Mouse (Mus musculus) forebrain, embryonic 10.5 days (tissue): ENCODE measurements around the gene Plcb1. TPM values are rescaled to one million over a fixed set of nuclear protein-coding genes. Genes with fewer than 3 reads are reported as not detected.

ENCODE experiments used
- DNase-seq: peaks from one replicate; pipeline ENCODE4 v3.0.0-alpha.2; 2017; ENCODE audit warnings: low spot score; ENCODE audit errors: extremely low spot score
- H3K27ac ChIP-seq: fragments of 300-500 bp; sonication (generic); 2 replicates; pipeline ENCODE4 v1.5.1; 2016; ENCODE audit warnings: mild to moderate bottlenecking
- H3K27me3 ChIP-seq: fragments of 300-500 bp; sonication (generic); 2 replicates; pipeline ENCODE4 v1.6.1; 2016; ENCODE audit warnings: mild to moderate bottlenecking; ENCODE audit not compliant: poor library complexity, severe bottlenecking
- H3K36me3 ChIP-seq: fragments of 300-500 bp; sonication (generic); replicated peaks from 2 replicates; pipeline ENCODE4 v1.6.1; 2016; ENCODE audit warnings: mild to moderate bottlenecking, moderate library complexity
- H3K4me1 ChIP-seq: fragments of 300-500 bp; sonication (generic); 2 replicates; pipeline ENCODE4 v1.6.1; 2016
- H3K4me3 ChIP-seq: fragments of 300-500 bp; sonication (generic); 2 replicates; pipeline ENCODE4 v1.5.1; 2016; ENCODE audit warnings: mild to moderate bottlenecking, moderate library complexity
- H3K9me3 ChIP-seq: fragments of 300-500 bp; sonication (generic); 2 replicates; pipeline ENCODE4 v1.6.1; 2016; ENCODE audit warnings: mild to moderate bottlenecking, moderate library complexity
- WGBS: fragments of 180-500 bp; shearing (Covaris S2); methylation state at CpG from one replicate; pipeline ENCODE4 v1.1.7; 2016; 5-methylcytosine and 5-hydroxymethylcytosine counted together
- polyA plus RNA-seq: library from polyadenylated mRNA; unstranded; fragments of >200 nt; fragmentation: Nextera tagmentation; extraction: Ambion mirVana; gene quantifications from 2 replicates; pipeline ENCODE4 v1.2.1, GENCODE M21; 2016

Plcb1 gene
- polyA plus RNA-seq, 1 experiment from 2014 or later = 4.2 TPM

DNA sequence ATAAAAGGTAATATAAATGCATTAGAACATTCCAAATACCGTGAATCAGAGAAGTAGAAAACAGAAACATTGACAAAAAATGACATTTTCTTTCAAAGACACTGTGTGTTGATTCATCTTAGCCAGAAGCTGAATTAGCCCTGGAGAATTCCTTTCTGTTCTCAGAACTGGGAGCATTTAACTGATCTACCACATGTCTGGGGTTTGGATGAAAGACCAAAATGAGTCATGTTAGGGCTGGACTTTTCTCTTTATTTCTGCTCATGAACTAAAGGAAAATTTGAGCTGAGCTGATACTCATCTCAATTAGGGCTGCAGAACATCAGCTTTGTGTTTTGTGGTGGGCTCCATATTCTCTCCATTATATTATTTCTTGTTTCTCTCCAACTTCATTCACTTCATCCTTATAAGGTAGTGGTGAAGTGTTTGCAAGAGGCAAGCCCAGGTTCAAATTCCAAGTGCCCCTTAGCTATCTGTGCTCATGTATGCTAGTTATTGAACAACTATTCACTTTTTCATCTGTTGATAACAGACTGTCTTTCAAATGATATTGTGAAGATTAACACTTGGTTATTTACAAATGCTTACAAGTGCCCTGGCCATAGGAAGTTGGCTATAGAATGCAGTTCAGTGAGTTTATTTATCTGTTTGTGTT is 456.9 kb downstream of the Plcb1 start:
- no peak overlapping the region for H3K27ac ChIP-seq
- H3K9me3 ChIP-seq = no peaks in the 10 kb centered on the region
- H3K4me3 ChIP-seq = no peak overlapping the region
- no peak for DNase-seq
- no peaks in the 10 kb centered on the region for H3K36me3 ChIP-seq
- H3K27me3 ChIP-seq = no peaks in the 10 kb centered on the region
- WGBS = 96% methylated on average over 1 of the region's 1 CpGs
- H3K4me1 ChIP-seq = no peaks in the 10 kb centered on the region

DNA sequence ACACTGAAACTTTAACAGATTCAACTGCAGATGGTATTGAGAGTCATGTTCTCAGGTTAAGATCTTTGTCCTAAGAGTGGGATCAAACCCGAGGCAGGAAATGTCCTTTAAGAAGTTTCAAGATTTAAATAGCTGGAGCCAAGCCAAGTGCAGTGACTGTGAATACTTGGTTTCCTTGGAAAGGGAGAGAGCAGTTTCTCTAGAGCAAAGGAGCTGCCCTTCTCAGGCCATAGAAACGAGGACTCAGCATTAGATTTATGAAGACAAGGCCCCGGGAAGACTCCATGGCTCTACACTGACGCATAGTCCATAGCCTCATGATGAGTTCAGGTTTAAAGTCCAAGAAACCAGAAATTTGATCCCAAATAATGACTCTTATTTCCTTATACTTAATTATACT is 457.9 kb downstream of the Plcb1 start:
- DNase-seq = no peak
- Histone ChIP-seq H3K4me1 (no peaks in the 10 kb centered on the region), H3K36me3 (no peaks in the 10 kb centered on the region), H3K27ac (no peak overlapping the region), H3K27me3 (no peaks in the 10 kb centered on the region), H3K9me3 (no peaks in the 10 kb centered on the region), H3K4me3 (no peak overlapping the region)
- 91% methylated on average over 4 of the region's 4 CpGs for WGBS

DNA sequence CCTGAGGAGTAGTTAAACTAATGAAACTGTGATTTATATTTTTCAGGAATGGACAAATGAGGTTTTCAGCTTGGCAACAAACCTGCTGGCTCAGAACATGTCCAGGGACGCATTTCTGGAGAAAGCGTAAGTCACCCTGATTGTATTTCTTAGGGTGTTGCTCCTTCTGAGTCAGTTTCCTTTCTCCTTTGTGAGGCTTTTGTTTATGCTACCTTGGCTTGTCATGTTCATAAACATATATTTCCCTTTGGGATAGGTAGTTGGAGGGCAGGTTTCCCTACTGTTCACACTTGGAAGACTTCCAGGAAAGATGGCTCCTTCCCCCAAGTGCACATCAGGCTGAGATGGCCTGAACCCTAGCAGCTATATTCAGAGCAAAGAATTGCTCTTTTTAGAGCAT is 464.1 kb downstream of the Plcb1 start:
- H3K27me3 ChIP-seq = no peaks in the 10 kb centered on the region
- 90% methylated on average over 2 of the region's 2 CpGs for WGBS
- DNase-seq = no peak
- H3K27ac ChIP-seq = no peak overlapping the region
- no peaks in the 10 kb centered on the region for H3K9me3 ChIP-seq
- H3K4me3 ChIP-seq = no peak overlapping the region
- H3K4me1 ChIP-seq = no peaks in the 10 kb centered on the region
- H3K36me3 ChIP-seq = no peaks in the 10 kb centered on the region

DNA sequence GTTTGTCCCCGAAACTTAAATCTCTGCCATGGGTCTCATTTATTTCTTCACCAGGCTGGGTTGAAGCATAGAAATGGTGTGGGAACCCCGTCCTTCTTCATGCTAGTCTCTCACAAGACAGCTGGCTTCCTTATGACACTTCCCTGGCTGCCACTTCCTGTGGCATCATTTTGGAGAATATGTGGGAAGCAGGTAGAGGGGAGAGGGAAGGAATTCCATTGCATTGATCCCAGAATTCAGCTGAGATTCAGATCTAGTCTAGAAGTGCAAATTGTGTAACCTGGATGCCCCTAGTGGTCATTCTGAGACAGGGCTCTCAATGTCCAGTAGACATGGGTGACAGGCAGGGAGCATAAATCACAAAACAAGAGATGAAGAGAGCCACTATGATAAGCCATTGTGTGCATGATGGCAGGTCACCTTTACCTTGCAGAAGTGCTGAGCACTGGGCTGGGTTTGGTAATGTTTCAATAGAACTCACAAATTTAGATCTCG is 466.0 kb downstream of the Plcb1 start:
- Histone ChIP-seq H3K27ac (no peak overlapping the region), H3K4me1 (no peaks in the 10 kb centered on the region), H3K9me3 (no peaks in the 10 kb centered on the region), H3K27me3 (no peaks in the 10 kb centered on the region), H3K4me3 (no peak overlapping the region), H3K36me3 (no peaks in the 10 kb centered on the region)
- DNase-seq = no peak
- 92% methylated on average over 3 of the region's 3 CpGs for WGBS

DNA sequence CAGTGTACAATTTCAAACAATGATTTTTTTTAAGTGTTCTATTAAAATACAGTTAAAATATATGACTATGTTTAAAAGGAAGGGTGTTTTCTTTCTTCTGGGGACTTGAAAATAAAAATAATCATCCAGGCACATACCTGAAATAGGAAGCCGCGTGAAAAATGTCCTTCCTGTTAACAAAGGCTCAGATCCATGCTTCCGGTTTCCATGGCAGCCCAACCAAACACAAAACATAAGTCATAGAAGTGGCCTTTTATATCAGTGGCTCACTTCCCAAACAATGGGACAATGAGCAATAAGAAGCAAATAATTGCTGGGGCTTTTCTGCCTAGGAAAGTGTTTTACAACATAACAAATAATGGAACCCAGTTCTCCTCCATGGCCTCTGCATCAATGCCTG is 473.3 kb downstream of the Plcb1 start:
- peak; percentile 18 for DNase-seq
- H3K27ac ChIP-seq = no peak overlapping the region
- no peaks in the 10 kb centered on the region for H3K9me3 ChIP-seq
- peaks cover 7% of the 10 kb centered on the region for H3K4me1 ChIP-seq
- H3K36me3 ChIP-seq = no peaks in the 10 kb centered on the region
- WGBS = 81% methylated on average over 3 of the region's 3 CpGs
- H3K27me3 ChIP-seq = no peaks in the 10 kb centered on the region
- no peak overlapping the region for H3K4me3 ChIP-seq

DNA sequence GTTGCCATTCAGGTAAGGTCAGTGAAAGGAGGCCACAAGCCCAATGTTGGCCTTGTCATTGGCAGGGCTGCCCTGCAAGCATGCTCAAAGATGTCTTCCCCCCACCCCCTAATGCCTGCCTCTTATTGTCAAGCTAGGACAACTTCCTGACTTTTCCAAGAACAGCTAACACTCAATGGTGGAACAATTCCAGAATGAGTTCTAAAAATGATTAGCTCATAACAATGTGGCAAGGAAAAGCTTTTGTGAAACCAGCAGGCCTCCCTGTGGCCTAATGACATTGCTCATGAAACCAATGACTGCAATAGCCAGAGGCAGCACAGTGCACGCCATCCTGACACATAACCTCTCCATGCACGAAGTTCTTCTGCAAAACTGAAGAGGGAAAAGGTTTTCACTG is 478.1 kb downstream of the Plcb1 start:
- Histone ChIP-seq H3K27ac (no peak overlapping the region), H3K9me3 (no peaks in the 10 kb centered on the region)
- WGBS = 88% methylated on average over 2 of the region's 2 CpGs

DNA sequence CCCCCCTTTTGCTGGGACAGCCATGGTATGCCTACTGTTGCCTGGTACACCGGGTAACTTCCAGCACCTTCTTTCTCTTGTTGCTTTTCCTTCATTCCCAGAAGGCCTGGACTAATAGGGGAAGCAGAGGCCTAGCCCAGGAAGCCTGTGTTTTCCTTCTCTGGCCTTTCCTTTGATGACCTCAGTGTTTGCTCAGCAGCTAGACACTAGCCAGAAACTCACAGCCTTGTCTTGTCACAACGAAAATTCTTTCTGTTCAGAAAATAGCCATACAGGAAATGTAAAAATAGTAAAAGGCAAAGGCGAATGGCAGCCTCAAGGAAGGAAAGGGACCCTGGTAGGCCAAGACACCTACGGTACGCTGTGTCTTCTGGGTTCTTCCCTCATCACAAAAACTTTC is 489.1 kb downstream of the Plcb1 start:
- H3K27ac ChIP-seq = no peak overlapping the region
- no peaks in the 10 kb centered on the region for H3K4me1 ChIP-seq
- DNase-seq = no peak
- H3K36me3 ChIP-seq = no peaks in the 10 kb centered on the region
- no peaks in the 10 kb centered on the region for H3K27me3 ChIP-seq
- H3K9me3 ChIP-seq = no peaks in the 10 kb centered on the region
- 83% methylated on average over 5 of the region's 5 CpGs for WGBS
- H3K4me3 ChIP-seq = no peak overlapping the region

More for the DNA sequence above, 478.1 kb downstream of the Plcb1 start:
- H3K36me3 ChIP-seq = no peaks in the 10 kb centered on the region
- H3K4me1 ChIP-seq = peaks cover 6% of the 10 kb centered on the region
- no peak for DNase-seq
- no peak overlapping the region for H3K4me3 ChIP-seq
- no peaks in the 10 kb centered on the region for H3K27me3 ChIP-seq

DNA sequence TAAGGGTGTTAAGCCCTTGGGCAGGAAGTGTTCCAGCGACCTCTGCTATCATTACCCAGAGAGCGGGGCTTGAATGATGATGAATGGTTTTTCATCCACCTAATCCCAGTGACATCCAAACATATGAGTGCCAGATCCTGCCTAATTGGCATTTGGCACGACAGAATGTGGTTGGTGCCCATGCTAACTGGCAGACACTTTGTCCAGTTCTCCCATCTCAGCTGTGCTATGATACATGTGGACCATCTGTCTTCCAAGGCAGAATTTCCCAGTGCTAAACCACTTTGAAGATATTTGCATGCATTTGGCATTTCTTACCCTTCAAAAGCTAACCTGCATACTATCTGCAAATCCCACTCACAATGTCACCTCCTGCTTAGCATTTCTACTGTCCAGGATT is 492.6 kb downstream of the Plcb1 start:
- no peaks in the 10 kb centered on the region for H3K36me3 ChIP-seq
- no peaks in the 10 kb centered on the region for H3K27me3 ChIP-seq
- H3K4me3 ChIP-seq = no peak overlapping the region
- H3K9me3 ChIP-seq = no peaks in the 10 kb centered on the region
- DNase-seq = no peak
- H3K4me1 ChIP-seq = no peaks in the 10 kb centered on the region
- no peak overlapping the region for H3K27ac ChIP-seq
- WGBS = 81% methylated on average over 3 of the region's 3 CpGs

DNA sequence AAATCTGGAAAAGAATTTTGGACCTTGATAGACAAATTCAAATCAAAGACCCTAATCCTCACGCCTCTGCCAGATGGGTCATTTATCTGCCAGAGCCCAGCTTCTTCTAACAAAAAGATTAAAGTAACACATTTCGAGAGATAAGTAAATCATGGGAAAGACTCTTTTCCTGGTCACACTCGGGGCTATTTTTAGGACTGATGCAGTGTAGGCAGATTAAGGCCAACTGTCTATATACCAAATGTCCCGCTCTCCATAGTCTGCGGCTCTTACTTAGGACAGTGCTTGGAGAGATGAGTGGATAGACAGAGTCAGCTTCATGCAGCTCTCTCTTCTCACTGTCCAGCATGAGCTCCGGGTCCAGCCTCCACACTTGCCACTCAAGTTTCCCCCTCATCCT is 493.2 kb downstream of the Plcb1 start:
- Histone ChIP-seq H3K27me3 (no peaks in the 10 kb centered on the region), H3K27ac (no peak overlapping the region), H3K4me1 (no peaks in the 10 kb centered on the region), H3K36me3 (no peaks in the 10 kb centered on the region), H3K4me3 (no peak overlapping the region), H3K9me3 (no peaks in the 10 kb centered on the region)
- DNase-seq = no peak
- WGBS = 88% methylated on average over 6 of the region's 6 CpGs

DNA sequence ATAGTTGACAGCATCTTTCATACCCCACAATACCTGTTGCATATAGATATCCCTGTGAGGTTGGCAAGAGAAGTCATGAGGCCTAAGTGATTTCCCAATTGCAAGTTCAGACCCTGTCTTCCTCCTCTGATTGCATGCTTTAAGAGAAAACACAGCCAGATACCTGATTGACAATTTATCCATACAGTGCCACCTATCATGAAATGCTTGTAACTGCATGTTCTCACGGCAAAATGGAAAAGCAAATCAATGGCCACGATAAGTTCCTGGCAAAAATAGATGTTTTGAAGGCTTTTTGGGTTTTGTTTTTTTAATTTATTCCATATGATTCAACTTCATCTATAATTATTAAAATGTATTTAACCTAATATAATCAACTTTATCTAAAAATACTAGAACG is 497.9 kb downstream of the Plcb1 start:
- no peak for DNase-seq
- H3K27ac ChIP-seq = no peak overlapping the region
- H3K27me3 ChIP-seq = no peaks in the 10 kb centered on the region
- 80% methylated on average over 3 of the region's 3 CpGs for WGBS
- no peaks in the 10 kb centered on the region for H3K4me1 ChIP-seq
- H3K4me3 ChIP-seq = no peak overlapping the region
- H3K9me3 ChIP-seq = no peaks in the 10 kb centered on the region
- no peaks in the 10 kb centered on the region for H3K36me3 ChIP-seq

DNA sequence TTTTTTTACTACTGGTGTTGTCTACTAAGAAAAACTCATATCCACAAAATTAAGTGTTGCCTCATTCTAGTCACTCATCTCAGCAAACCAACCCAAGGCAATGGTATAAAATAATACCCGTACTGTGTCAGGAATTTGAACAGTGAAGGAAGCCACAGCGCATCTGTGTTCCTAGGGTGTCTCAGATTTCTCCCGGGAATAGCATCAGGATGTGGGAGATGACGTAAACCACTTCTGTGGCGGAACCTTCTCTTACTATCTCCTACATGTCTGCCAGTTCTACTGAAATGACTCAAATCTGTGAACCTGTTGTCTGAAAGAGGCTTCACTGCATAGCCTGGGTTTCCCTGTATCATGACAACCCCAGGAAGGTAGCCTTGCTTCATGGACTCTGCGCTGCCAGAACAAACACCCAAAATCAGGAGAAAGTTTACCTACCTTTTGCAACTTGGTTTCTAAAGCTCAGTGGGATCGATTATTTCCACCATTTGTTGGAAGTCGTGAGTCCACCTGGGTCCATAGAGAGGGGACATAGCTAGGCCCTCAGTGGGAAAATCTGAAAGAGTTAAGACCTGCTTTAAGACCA is 510.4 kb downstream of the Plcb1 start:
- 92% methylated on average over 8 of the region's 8 CpGs for WGBS
- Histone ChIP-seq H3K9me3 (no peaks in the 10 kb centered on the region), H3K27ac (no peak overlapping the region), H3K4me3 (no peak overlapping the region), H3K36me3 (no peaks in the 10 kb centered on the region), H3K27me3 (no peaks in the 10 kb centered on the region), H3K4me1 (peaks cover 16% of the 10 kb centered on the region)
- DNase-seq = no peak

DNA sequence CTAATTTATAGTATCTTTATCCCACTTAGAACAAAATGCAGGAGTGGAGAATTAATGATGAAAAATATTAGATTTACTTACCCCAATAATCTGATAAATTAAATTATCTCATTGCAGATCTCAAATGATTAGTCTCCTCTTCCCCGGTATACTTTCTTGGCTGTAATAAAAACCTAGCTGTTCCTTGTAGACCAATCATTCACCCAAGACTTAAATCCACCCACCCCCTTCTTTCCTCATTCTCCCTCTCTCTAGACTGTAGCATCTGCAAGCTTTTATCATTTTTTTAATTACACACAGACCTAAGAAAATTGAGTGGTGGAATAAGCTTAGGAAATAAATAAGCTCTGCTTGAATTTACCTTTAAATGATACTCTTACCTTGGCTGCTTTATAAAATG is 514.6 kb downstream of the Plcb1 start:
- peaks cover 16% of the 10 kb centered on the region for H3K4me1 ChIP-seq
- H3K27me3 ChIP-seq = no peaks in the 10 kb centered on the region
- no peak for DNase-seq
- no peaks in the 10 kb centered on the region for H3K9me3 ChIP-seq
- no peak overlapping the region for H3K4me3 ChIP-seq
- H3K27ac ChIP-seq = no peak overlapping the region
- WGBS = 93% methylated on average over 1 of the region's 1 CpGs
- no peaks in the 10 kb centered on the region for H3K36me3 ChIP-seq

DNA sequence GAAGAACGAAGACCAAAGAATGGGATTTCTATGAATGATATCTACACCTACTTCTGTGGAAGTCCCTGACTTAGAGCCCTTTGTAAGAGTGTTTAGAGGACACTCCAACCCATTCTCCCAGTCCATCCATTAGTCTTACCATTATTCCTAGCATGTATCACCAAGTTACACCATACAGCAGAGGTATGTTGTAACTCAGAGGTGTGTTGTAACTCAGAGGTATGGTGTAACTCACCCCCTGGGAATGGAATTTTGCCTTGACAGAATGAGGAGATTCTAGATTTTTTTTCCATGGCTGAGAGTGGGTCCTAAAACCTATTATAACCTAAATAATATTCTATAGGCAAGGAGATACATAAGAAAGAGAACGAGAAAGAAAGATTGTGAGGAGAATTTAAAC is 516.6 kb downstream of the Plcb1 start:
- H3K4me1 ChIP-seq = peaks cover 25% of the 10 kb centered on the region
- WGBS = 93% methylated on average over 2 of the region's 2 CpGs
- no peak overlapping the region for H3K4me3 ChIP-seq
- H3K36me3 ChIP-seq = no peaks in the 10 kb centered on the region
- H3K9me3 ChIP-seq = no peaks in the 10 kb centered on the region
- H3K27me3 ChIP-seq = no peaks in the 10 kb centered on the region
- no peak for DNase-seq
- no peak overlapping the region for H3K27ac ChIP-seq
